Mouse (Mus musculus): ENCODE data around the gene Hmga1. TPM values are rescaled to one million over a fixed set of nuclear protein-coding genes. Genes with fewer than 3 reads are reported as not detected.

Gene Hmga1
- total RNA-seq, 2 experiments from 2014 or later, result 35.2 to 42.0 TPM

DNA sequence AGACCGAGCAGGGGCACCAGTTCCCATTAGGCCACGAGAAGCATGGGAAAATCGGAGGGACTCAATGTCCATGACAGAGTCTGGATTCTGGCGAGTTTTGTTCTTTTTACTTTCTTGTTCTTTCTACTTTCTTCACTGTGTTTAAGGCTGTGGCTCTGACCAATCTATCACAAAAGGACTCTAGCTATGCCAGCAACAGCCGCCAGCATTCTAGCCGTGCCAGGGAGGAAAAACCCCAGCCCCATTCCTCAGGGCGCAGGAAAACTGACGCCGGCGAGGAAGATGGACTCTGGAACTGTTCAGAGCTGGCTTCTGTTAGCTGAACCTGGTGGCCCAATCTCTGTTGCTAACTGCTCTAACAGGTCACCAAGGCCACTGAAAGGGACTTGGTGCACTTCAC lies 22.2 kb downstream of the Hmga1 start:
- no peak for DNase-seq (ENCODE audit: low spot score)
- intact Hi-C loops (cut with DNase I), result no loop called here

DNA sequence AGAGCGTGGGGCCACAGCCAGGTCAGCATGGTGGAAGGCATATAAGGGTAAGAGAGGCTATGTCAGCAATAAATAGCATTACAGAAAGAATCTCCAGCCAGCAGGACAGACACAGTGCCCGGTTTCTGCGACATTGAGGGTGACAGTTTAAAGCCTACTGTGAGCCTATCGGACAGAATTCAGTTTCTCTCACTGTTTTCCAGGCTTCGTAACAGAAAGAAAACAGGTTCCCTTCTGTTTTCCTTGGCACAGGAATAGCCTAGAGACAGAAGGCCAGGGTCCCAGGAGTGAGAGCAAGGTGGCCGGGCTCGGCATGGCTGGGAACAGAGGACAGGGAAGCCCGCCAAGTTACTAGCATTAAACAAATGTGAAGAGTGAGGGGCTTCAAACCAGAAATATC lies 23.5 kb downstream of the Hmga1 start:
- intact Hi-C loops (cut with DNase I), result no loop called here
- DNase-seq (ENCODE audit: low spot score), result no peak

DNA sequence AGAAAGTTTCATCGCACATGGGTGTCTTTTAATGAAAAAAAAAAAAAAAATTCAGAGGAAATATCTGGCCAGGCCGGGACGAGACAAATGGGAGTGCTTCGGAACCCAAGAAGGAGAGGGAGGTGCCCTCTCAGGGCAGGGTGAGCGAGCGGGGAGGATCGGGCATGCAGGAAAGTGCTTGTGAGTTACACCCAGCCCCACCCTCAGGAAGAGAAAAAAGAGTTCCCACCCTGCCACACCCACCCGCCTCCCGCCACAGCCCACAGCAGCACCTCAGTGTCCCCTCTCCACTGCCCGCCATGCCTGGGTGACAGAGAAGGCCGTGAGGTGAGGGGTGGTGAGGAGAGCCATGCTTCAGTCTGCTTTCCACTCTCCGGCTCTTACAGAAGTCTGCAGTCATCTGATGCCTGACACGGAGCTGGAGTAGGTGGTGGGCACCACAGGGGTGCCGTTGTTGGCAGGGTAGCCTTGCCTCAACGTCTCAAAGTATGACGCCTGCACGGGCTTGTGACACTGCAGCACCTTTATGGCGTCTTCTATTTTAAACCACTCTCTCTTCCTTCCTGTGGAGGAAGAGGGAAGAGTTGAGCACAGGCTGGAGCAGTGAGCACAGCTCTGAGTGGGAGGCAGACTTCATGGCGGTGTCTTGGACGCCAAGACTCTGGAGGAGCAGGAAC lies 24.2 kb downstream of the Hmga1 start:
- intact Hi-C loops (cut with DNase I), result no loop called here
- DNase-seq (ENCODE audit: low spot score), result no peak

DNA sequence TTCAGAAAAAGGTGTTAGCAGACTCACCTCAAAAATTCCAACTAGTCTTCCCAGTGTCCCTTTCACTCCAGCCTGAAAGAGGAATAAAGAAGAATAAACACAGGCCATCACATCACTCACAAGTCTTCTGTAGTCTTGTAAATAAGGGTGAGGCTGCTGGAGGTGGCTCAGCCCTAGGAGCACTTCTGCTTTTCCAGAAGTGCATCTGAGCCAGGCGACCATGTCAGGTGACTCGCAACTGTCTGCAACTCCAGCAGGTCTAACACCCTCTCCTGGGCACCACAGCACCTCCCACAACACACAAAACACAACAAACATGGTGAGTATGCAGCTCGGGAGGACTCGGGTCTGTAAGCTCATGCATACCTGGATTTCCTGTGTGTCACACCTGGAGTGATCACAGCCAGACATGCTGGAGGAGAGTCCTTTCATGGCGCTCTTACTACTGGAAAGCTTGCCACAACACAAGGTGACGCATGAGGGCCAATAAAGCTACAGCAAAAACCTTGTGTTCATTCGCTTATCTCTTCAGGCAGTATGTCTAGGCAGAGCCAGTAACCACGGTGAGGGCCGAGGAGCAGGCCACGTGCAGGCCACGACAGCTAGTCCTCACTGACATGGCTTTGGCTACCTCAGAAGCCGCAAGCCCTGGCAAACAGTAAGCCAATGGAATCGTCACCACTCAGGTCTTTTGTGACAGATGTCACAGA lies 27.0 kb downstream of the Hmga1 start:
- DNase-seq (ENCODE audit: low spot score), result no peak
- intact Hi-C loops (cut with DNase I), result no loop called here

DNA sequence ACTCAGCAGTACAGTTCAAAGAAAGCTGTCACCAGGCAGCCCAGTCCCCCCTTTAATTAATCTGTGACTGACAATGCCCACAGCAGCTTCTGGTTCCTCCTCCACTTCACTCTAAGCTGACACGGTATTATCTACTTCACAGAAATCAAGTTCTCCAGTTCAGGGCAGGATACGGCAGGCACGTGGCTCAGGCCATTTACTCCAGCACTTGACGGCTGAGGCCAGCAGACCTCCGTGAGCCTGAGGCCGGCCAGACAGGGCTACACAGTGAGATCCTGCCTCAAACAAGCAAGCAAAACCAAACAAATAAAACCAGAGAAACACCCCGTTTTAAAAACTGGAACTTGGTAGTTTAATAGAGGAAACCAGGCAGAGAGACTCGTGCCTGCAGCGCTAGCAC lies 30.4 kb downstream of the Hmga1 start:
- DNase-seq (ENCODE audit: low spot score), result no peak
- intact Hi-C loops (cut with DNase I), result loop anchor here (2.0 to 5.0 kb wide), 2 partner anchors 20 to 36 kb away; partner anchors contain the start of gene Nudt3

DNA sequence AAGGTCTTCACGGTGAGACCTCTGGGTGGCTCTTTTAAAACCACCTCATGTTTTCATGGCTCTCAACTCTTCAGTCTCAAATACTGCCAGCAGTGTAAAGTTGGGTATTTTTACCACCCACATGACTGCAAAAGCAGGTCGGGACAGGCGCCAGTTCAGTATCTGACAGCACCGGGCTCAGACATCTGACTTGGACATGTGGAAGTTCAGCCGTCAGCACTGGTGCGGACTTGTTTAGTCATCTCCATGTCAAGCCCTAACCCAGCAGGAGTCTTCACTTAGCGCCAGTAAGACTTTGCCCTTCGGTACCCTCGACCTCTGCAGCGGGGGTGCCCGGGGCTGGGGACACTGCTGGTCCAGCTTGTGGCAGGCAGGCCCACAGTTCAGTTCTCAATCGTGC lies 31.0 kb downstream of the Hmga1 start:
- intact Hi-C loops (cut with DNase I), result loop anchor here (2.0 to 5.0 kb wide), 2 partner anchors 20 to 35 kb away; partner anchors contain the start of gene Nudt3

DNA sequence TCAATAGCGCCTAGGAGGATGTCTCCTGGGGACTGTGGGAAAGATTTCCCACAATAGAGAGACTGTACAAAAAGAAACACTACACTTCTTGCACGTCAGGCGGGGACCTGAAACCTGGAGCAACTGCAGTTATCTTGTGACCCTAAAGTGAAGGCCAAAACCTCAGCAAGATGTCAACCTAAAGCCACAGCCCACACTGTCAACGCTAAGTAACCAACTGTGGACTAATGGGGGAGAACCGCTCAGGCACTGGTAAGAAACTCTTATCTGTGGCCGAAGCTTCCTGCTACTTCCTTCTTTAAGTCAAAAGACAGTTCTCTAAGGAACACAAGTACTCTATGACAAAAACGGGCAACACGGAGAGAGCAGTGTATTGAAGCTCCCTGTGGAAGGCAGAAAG lies 31.9 kb downstream of the Hmga1 start:
- intact Hi-C loops (cut with DNase I), result loop anchor here (5.0 kb wide), 1 partner anchor 34 kb away; the partner anchor contains the start of gene Nudt3
- no peak for DNase-seq (ENCODE audit: low spot score)

More for the DNA sequence above, 31.0 kb downstream of the Hmga1 start:
- peak; percentile 25 for DNase-seq (ENCODE audit: low spot score)

DNA sequence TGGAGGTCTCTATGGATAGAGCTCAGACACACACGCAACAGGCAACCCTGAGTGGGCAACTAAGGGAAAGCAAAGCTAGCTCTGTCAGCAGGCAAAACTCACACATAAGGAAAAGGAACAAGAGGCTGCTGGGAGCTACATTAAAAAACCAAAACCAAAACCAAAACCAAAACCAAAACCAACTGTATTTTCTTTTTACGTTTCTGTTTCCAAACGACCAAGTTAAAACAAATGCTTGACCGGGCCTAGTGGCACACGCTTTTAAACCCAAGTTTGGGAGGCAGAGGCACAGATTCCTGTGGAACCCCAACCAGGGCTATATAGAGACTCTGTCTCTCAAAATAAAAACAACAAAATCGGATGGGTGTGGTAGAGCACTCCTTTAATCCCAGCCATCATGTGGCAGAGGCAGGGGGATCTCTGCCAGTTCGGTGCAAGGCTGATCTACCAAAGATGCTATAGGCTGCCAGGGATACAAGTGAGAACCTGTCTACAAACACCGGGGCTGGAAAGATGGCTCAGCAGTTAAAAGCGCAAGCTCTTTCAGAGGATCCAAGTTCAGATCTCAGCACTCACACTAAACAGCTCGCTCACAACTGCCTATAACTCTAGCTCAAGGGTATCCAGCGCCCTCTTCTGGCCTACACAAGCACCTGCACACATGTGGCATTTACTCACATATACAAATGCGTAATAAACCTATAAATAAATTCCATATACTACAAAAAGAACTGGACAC lies 35.7 kb downstream of the Hmga1 start:
- intact Hi-C loops (cut with DNase I), result no loop called here
- no peak for DNase-seq (ENCODE audit: low spot score)

DNA sequence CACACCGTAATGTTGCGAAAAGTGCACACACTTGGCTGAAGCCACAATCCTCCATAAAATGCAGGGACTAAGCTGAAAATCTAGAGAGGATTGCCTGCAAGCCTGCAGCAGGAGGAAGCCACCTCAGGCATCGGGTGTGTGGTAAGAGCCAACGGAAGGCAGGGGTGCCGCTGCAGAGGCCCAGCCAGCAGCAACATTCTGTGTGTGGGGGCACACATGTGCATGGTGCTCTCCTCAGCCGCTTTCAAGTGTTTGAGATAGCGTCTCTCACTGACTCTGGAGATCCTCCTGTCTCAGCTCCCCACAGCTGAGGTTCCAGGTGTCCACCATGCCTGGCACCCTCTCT lies 36.2 kb downstream of the Hmga1 start:
- no peak for DNase-seq (ENCODE audit: low spot score)
- intact Hi-C loops (cut with DNase I), result no loop called here

DNA sequence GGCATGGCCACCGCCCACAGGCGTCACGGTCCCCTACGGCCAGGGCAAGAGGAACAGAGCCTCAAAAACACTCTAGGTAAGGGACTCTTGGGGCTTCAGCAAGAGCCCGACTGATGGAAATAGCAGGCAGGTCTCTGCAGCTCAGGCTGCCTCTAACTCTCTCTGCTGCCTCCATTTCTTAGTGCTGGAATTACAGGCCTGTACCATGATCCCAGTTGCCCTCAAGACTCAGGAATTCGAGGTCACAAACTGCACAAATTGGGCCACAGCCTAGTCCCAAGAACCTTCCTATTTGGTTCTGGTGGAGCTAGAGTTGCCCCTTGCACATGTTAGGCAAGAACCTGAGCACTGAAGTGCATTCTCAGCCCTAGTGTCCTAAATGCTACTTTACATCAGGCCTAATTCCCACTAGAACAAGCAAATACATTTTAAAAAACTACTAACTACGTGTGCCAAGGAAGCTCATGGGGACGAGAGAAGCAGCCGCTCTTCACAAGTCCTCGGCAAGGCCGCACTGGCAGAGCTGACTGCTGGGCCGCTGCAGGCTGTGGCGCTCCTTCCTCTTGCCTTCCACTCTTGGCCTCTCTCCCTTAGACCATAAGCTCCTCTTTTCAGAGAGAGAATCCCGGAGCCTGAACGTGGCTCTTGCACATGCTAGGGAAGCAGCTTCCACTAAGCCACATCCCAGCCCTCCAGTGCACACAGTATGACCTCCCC lies 39.5 kb downstream of the Hmga1 start:
- DNase-seq (ENCODE audit: low spot score), result no peak
- intact Hi-C loops (cut with DNase I), result no loop called here

DNA sequence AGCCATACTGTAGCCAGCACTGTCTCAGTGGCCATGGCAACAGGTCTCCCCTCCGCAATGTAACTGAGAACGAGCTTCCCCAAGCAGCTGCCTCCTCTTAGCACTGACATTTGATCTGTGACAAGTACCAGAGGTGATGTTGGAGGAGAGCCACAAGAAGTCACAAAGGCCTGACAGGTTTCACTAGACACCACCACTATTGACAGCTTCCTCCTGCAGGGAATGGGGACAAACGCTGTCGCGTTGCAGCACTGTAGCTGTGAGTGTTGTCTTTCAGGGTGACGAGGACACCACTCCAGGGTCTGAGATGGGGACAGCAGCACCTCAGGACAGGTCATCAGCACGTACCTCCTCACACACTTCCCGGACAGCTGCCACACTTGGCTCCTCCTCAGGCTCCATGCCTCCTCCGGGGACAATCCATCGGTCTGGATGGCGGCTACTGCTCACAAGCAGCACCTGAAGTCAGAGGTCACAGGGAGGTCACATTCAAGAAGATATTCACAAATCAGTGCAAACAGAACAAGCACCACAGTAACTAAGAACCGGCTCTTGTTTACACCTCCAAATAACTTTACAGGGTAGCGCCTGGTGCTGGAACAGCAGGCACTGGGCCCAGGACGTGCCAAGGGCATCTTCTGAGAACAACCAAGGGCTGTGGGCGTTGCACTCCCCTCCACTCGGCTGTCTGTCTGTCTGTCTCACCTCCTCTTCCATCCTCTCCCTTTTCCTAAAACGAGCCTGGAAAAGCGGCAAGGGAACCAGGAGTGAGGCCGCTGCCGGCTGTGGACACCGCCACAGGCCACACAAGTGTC lies 40.3 kb downstream of the Hmga1 start:
- no peak for DNase-seq (ENCODE audit: low spot score)
- intact Hi-C loops (cut with DNase I), result no loop called here

DNA sequence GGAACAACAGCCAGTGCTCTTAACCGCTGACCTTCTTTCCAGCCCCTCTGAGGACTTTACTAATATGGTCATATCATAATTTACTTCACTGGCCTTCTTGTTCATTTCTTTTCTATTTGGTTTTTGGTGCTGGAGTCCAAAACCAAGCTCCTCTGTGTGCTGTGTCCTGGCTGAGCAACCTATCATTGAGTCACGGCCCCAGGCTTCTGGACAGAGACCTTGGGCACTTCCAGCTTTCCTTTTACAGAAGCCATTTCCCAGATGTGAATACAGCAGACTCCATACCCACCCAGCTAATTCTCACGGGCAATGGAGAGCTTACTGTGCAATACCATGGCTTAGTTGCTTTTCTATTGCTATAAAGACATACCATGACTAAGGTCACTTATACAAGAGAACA lies 44.0 kb downstream of the Hmga1 start:
- no peak for DNase-seq (ENCODE audit: low spot score)
- intact Hi-C loops (cut with DNase I), result no loop called here

DNA sequence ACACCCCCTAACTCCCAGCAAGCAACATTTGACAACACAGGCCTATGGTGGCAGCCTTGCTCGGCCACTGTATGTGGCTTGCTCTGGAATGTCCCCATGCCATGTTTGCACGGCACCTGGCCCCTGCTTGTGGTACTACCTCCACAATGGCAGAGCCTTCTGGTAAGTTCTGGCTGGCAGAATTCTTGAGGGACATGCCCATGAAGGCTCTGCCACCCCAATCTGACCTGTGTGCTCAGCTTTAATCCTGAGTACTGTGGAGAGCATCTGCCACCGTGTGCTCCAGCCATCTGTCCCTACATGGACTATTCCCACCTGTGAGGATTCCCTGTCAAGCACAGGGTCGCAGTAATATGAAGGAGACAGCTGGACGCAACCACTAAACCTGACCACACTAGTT lies 44.6 kb downstream of the Hmga1 start:
- intact Hi-C loops (cut with DNase I), result no loop called here

DNA sequence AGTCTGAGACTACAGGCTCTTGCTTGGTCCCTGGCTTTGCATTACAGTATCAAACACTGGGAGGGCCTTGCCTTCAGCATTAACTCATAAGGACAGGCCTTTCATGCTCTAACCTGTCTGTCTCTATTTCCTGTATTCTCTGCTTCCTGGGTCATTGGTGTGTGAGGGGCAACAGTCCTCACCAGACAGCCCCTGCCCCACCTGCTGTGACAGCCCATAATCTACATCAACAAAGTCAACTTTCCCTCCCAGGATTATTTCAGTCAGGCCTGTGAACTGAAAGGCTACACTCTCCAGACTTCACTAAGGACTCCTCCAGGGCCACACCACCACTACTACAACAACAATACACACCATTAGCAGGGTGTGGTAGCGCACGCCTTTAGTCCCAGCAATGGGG lies 46.7 kb downstream of the Hmga1 start:
- intact Hi-C loops (cut with DNase I), result no loop called here
- no peak for DNase-seq (ENCODE audit: low spot score)

More for the DNA sequence above, 44.6 kb downstream of the Hmga1 start:
- DNase-seq (ENCODE audit: low spot score), result no peak

DNA sequence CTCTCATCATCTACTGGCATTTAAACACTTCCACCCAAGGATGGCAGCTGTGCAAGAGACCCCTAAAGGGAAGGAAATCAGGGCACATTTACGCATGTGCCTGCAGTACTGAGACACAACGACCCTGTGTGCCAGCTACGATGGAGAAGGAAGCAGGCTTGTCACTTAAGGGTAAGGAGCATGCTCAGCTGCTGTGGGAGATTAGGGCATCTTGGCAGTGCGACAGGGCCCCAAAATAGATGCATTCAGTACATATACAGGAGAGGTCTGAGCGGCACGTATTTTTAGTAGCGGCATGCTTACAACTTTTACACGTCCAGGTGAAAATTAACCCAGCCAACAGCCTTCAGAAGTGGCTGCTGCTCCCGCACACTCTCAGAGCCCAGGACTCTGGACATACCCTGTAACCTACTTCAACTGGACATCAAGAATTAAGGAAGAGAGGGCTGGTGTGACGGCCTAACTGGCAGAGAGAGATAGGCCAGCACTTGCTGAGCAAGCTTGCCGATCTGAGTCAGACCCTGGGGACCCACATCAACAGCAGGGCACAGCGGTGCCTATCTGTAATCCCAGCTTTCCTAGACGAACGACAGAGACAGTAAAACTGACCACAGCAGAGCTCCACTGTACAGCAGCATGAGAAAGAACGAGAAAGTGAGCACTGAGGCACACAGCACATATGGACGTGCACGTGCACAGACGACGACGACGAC lies 47.4 kb downstream of the Hmga1 start:
- DNase-seq (ENCODE audit: low spot score), result peak; percentile 23
- intact Hi-C loops (cut with DNase I), result loop anchor here (2.0 kb wide), 1 partner anchor 17 kb away; no protein-coding TSS in a partner anchor

DNA sequence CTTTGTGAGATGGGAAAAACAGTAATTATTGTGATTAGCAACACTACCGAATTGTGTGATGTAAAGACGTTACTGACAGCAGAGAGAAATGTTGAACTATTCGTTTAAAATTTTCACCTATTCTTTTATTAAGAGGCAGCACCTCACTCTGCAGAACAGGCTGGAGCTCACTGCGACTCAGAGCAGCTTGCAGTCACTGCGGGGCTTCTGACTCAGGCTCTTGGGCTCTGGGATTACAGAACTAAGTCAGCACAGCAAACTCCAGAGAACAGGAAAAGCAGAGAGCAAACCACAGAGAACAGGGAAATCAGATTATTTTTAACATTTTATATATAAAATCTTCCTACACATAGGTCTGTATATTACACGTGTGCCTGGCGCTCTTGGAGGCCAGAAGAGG lies 53.3 kb downstream of the Hmga1 start:
- no peak for DNase-seq (ENCODE audit: low spot score)
- intact Hi-C loops (cut with DNase I), result no loop called here

DNA sequence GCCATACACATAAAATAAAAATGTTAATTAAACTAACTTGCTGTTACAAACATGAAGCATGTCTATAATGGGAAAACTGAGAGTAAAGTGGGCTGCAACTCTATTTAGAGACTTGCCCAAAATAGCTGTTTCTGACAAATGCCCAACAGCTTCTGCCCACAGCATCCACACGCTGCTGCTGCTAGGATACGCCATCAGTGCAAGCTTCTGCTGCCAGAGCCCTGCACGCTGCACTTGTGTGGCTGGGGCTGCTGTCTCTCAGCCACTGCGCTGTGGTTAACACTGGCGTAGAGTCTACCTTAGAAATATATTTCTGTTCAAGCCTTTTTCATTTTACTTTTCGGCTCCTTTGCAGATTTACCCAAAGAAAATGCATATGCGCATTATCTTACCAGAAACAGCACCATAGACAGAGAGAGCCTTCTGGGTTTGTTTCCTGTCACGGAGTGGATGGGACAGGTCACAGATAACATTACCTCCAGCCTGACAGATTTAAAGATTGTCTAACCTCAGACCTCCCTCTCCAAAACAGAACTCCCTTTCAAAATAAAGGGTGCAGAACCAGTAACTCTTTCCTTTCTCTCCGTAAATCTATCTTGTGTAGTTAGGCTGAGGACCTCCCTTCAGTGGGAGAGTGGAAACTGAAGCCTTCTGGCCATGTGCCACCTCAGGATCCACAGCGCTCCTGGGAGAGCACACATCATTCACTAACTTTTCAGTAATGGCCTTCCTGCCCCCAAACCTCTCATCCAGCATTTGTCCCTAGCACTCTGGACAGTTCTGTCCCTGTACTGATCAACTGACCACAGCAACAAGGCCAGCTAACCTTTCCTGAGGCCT lies 54.6 kb downstream of the Hmga1 start:
- intact Hi-C loops (cut with DNase I), result no loop called here
- DNase-seq (ENCODE audit: low spot score), result no peak

DNA sequence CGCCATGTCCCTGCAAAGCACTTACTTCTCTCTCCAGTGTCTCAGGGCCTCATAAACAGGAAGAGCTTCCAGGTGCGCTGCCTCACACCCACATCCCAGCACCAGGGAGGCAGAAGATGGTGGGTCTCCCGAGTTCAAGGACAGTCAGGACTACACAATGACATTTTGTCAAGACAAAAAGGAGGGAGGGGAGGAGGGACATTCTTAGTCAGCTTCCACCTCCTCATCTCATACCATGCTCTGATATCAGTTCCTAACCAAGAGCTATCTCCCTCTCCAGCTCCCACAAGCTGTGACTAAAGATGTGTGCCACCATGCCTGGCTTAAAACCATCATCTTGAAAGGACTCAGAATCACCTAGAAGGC lies 55.2 kb downstream of the Hmga1 start:
- intact Hi-C loops (cut with DNase I), result no loop called here
- DNase-seq (ENCODE audit: low spot score), result no peak

Data from heart, postnatal 25 days (tissue).